Mouse (Mus musculus): ENCODE results near the gene Lpgat1. TPM values are rescaled to one million over a fixed set of nuclear protein-coding genes. Genes with fewer than 3 reads are reported as not detected.

The Lpgat1 gene
- polyA plus RNA-seq, 1 experiment from 2014 or later: 47.8 TPM

- Histone ChIP-seq H3K4me2 (replicated peaks) (no peak overlapping the region), H3K4me3 (no peak overlapping the region), H3K27ac (no peak overlapping the region), H3K27me3 (no peaks in the 10 kb centered on the region), H3K9me3 (replicated peaks) (no peaks in the 10 kb centered on the region), H3K36me3 (no peaks in the 10 kb centered on the region), H3K9ac (no peak overlapping the region), H3K4me1 (peaks cover 2% of the 10 kb centered on the region; the same call in 1 of the 2 replicates)
- 87% methylated on average over 13 of the region's 13 CpGs for WGBS
- ATAC-seq (ENCODE audit: low FRiP score): no peak
Measured at GRCm38 (mm10) chr1:191812949-191813691, 95.5 kb downstream of the Lpgat1 start.

DNA sequence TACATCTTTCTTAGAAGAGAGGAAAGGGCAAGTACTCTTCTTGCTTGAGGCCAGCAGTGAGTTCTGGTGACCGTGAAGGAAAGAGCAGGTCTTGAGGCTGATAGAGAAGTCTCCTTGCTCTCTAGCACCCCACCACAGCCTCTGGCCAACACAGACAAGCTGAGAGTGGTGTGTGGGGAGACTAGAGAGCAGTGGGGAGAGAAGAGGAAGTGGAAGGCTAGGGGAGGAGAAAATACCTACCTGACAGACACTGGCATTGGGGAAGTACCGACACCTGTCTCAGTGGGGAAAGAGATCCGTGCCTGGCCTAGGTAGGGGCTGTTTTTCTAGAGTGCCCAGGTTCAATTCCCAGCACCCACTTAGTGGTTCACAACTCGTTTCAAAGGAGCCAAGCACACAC lies 96.6 kb downstream of the Lpgat1 start:
- Histone ChIP-seq H3K4me1 (peaks cover 3% of the 10 kb centered on the region; the same call in 1 of the 2 replicates), H3K27me3 (no peaks in the 10 kb centered on the region; the same call in 1 of the 2 replicates), H3K36me3 (no peaks in the 10 kb centered on the region), H3K27ac (no peak overlapping the region), H3K4me2 (replicated peaks) (no peak overlapping the region), H3K9me3 (replicated peaks) (no peaks in the 10 kb centered on the region), H3K9ac (no peak overlapping the region), H3K4me3 (no peak overlapping the region)
- ATAC-seq (ENCODE audit: low FRiP score): no peak
- whole genome bisulfite sequencing: 73% methylated on average over 4 of the region's 4 CpGs

- 56% methylated on average over 5 of the region's 5 CpGs for WGBS
- no peak overlapping the region for H3K27ac ChIP-seq
- no peak for ATAC-seq (ENCODE audit: low FRiP score)
- H3K9ac ChIP-seq: no peak overlapping the region
- H3K36me3 ChIP-seq: no peaks in the 10 kb centered on the region
- no peaks in the 10 kb centered on the region for H3K9me3 ChIP-seq (replicated peaks)
- H3K4me1 ChIP-seq: peaks cover 3% of the 10 kb centered on the region; the same call in 1 of the 2 replicates
- no peak overlapping the region for H3K4me2 ChIP-seq (replicated peaks)
- no peak overlapping the region for H3K4me3 ChIP-seq
- no peaks in the 10 kb centered on the region; the same call in 1 of the 2 replicates for H3K27me3 ChIP-seq
Measured at GRCm38 (mm10) chr1:191814935-191815334, 97.3 kb downstream of the Lpgat1 start.

GRCm38 (mm10) chr1:191816596-191816995 lies 99.0 kb downstream of the Lpgat1 start:
- ATAC-seq (ENCODE audit: low FRiP score): no peak
- H3K36me3 ChIP-seq: no peaks in the 10 kb centered on the region
- H3K4me3 ChIP-seq: no peak overlapping the region
- no peaks in the 10 kb centered on the region; the same call in 1 of the 2 replicates for H3K27me3 ChIP-seq
- H3K27ac ChIP-seq: no peak overlapping the region
- H3K4me1 ChIP-seq: peaks cover 7% of the 10 kb centered on the region
- 77% methylated on average over 3 of the region's 3 CpGs for WGBS
- H3K9ac ChIP-seq: no peak overlapping the region
- H3K9me3 ChIP-seq (replicated peaks): no peaks in the 10 kb centered on the region
- H3K4me2 ChIP-seq (replicated peaks): no peak overlapping the region

DNA sequence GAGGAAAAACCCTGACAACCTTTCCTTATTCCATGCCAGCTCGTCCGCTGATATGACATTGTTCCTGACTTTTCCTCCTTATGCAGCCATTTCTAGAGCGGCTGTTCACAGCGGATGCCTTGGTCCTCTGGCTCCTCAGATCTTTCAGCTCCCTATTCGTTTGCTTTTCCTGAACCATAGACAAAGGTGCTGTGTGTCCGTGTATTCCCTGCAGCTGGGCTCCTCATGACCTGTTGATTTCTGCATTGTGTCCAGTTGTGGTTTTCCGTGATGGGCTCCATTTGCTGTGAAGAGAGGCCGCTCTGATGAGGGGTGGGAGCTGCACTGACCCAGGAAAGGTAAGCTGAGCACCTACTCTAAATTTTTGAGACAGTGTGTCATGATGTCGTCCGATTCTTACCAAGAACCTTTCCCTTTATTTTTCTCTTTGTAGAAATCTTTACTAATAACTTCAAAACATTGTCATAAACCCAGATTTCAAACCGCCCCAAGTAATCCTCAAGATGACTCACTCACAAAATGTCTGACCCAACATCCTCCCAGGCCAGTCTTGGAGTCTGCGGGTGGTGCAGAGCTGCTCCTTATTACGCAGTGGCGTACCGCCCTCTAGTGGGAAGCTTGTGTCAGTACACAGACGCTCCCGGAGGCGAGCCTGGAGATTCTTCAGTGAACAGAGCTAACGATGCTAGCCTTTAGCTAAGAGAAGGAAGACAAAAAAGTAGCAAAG lies 99.9 kb downstream of the Lpgat1 start:
- WGBS: 36% methylated on average over 19 of the region's 19 CpGs
- no peaks in the 10 kb centered on the region for H3K9me3 ChIP-seq (replicated peaks)
- ATAC-seq (ENCODE audit: low FRiP score): peak; percentile 57
- no peak overlapping the region for H3K9ac ChIP-seq
- no peak overlapping the region for H3K27ac ChIP-seq
- H3K4me3 ChIP-seq: no peak overlapping the region
- H3K4me2 ChIP-seq (replicated peaks): no peak overlapping the region
- no peaks in the 10 kb centered on the region; the same call in 1 of the 2 replicates for H3K27me3 ChIP-seq
- no peaks in the 10 kb centered on the region for H3K36me3 ChIP-seq
- peaks cover 15% of the 10 kb centered on the region for H3K4me1 ChIP-seq

DNA sequence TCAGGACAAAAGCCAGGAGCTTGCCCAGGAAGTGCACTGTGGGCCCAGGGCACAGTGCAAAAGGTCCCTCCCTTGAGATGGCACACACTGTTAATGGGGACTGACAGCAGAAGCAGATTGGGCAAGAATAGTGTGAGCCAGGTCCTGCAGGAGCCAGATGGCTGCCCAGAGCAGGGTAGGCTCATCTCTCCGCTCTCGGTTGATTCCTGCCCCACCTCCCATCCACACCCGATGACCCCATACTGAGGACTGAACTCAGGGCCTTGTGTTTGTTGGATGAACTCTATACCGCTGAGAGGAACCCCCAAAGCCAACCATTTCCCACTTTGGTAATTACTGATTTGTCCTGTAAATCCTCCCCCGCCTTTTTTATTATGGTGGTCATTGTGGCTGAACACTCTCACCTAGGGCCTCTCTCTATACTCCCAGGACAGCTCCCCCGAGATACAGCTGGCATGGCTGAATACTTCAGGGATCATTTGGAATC lies 100.6 kb downstream of the Lpgat1 start:
- H3K9me3 ChIP-seq (replicated peaks): no peaks in the 10 kb centered on the region
- H3K4me3 ChIP-seq: no peak overlapping the region
- H3K9ac ChIP-seq: no peak overlapping the region
- no peak overlapping the region for H3K27ac ChIP-seq
- H3K4me1 ChIP-seq: peaks cover 15% of the 10 kb centered on the region
- H3K36me3 ChIP-seq: no peaks in the 10 kb centered on the region
- no peak for ATAC-seq (ENCODE audit: low FRiP score)
- no peaks in the 10 kb centered on the region; the same call in 1 of the 2 replicates for H3K27me3 ChIP-seq
- H3K4me2 ChIP-seq (replicated peaks): no peak overlapping the region
- 44% methylated on average over 6 of the region's 6 CpGs for WGBS

DNA sequence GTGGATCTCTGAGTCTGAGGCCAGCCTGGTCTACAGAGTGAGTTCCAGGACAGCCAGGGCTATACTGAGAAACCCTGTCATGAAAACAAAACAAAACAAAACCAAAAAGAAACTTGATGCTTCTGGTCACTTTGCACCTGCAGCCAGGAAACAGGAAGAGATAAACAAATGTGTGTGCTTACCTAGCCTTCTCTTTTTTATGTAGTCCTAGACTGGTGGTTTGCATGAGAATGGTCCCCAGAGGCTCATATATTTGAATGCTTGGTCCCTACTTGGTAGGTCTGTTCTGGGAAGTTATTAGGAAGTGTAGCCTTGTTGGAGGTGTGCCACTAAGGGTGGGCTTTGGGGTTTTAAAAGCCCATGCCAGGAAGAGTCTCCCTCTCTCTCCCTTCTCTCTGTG lies 101.4 kb downstream of the Lpgat1 start:
- H3K27ac ChIP-seq: no peak overlapping the region
- H3K9ac ChIP-seq: no peak overlapping the region
- H3K4me1 ChIP-seq: peaks cover 15% of the 10 kb centered on the region
- no peak overlapping the region for H3K4me3 ChIP-seq
- H3K4me2 ChIP-seq (replicated peaks): no peak overlapping the region
- H3K36me3 ChIP-seq: no peaks in the 10 kb centered on the region
- ATAC-seq (ENCODE audit: low FRiP score): no peak
- no peaks in the 10 kb centered on the region; the same call in 1 of the 2 replicates for H3K27me3 ChIP-seq
- H3K9me3 ChIP-seq (replicated peaks): no peaks in the 10 kb centered on the region

- H3K27ac ChIP-seq: 0 out of 2 replicates have a peak overlapping the region, but pooled peaks have one; percentile 30
- no peak; the same call in 1 of the 2 replicates for ATAC-seq (ENCODE audit: low FRiP score)
- 8% methylated on average over 15 of the region's 15 CpGs for WGBS
- no peaks in the 10 kb centered on the region; the same call in 1 of the 2 replicates for H3K27me3 ChIP-seq
- peak overlapping the region; percentile 56; the same call in 1 of the 2 replicates for H3K9ac ChIP-seq
- peaks cover 15% of the 10 kb centered on the region for H3K4me1 ChIP-seq
- peak overlapping the region; percentile 93 for H3K4me2 ChIP-seq (replicated peaks)
- H3K9me3 ChIP-seq (replicated peaks): no peaks in the 10 kb centered on the region
- H3K36me3 ChIP-seq: peaks cover 13% of the 10 kb centered on the region; the same call in 1 of the 2 replicates
- peak overlapping the region; percentile 88 for H3K4me3 ChIP-seq
Measured at GRCm38 (mm10) chr1:191820951-191821325, 103.3 kb downstream of the Lpgat1 start.

DNA sequence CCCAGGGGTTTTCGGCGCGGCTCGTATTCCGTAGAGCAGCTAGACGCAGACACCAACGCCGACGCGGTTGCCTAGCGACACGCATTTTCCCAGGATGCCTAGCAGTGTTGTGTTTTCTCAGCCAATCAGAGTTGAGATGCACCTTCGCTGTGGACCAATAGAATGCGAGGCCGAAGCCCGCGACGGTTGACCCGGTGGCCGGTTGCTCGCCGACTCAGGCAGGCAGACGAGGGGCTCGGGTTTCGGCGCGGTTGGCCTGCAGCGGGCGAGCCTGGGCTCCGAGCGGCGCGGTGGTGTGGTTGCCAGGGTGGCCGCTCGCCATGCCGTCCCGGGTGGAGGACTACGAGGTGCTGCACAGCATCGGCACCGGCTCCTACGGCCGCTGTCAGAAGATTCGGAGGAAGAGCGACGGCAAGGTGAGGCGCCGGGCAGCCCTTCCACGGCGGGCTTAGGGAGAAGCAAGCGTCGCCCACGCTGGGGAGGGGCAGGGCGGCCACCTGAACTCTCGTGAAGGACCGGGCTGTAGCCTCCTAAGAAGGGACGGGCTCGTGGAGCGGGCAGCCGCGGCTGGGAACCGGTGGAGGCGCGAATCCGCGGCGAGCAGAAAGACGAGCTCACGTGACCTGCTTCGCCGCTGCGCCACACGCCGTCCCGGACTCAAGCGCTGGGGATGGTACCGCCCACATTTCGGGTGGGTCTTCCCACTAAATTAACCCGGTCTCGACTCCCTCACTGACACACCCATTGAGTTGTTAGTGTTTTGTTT lies 103.9 kb downstream of the Lpgat1 start, which contains the start of gene Nek2:
TSS of gene Nek2 (plus strand) at position 119 of the 766 bp plus-strand sequence.
- Histone ChIP-seq H3K9me3 (replicated peaks) (no peaks in the 10 kb centered on the region), H3K36me3 (peaks cover 19% of the 10 kb centered on the region), H3K9ac (peak within 1 kb of the TSS; percentile 72), H3K4me3 (peak within 1 kb of the TSS; percentile 88), H3K27ac (peak within 1 kb of the TSS; percentile 69), H3K4me1 (peaks cover 15% of the 10 kb centered on the region), H3K27me3 (no peaks in the 10 kb centered on the region; the same call in 1 of the 2 replicates), H3K4me2 (replicated peaks) (peak within 1 kb of the TSS; percentile 93)
- WGBS: under 1% methylated on average over 79 of the region's 79 CpGs
- peak; percentile 95 for ATAC-seq (ENCODE audit: low FRiP score)

GRCm38 (mm10) chr1:191829124-191829523 lies 111.5 kb downstream of the Lpgat1 start:
- H3K9ac ChIP-seq: no peak overlapping the region
- H3K27ac ChIP-seq: no peak overlapping the region
- no peaks in the 10 kb centered on the region for H3K27me3 ChIP-seq
- WGBS: 94% methylated on average over 3 of the region's 3 CpGs
- no peak overlapping the region for H3K4me3 ChIP-seq
- ATAC-seq (ENCODE audit: low FRiP score): no peak
- H3K36me3 ChIP-seq: peaks cover 56% of the 10 kb centered on the region
- no peaks in the 10 kb centered on the region for H3K9me3 ChIP-seq (replicated peaks)
- no peak overlapping the region for H3K4me2 ChIP-seq (replicated peaks)
- no peaks in the 10 kb centered on the region for H3K4me1 ChIP-seq

DNA sequence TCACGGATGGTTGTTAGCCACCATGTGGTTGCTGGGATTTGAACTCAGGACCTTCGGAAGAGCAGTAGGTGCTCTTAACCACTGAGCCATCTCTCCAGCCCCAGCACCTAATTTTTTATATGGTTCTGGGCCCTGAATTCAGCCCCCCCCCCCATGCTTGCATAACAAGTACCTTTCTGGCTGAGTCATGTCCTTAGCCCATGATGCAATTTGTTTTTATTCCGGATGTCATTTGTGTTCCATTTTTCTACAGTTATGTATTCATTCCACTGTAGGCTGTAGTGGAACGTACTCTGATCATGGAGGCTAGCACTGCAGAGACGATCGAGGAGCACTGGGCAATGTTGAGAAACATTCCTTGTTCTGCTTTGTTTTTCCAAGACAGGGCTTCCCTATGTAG lies 115.8 kb downstream of the Lpgat1 start:
- H3K9me3 ChIP-seq (replicated peaks): no peaks in the 10 kb centered on the region
- 96% methylated on average over 6 of the region's 6 CpGs for WGBS
- no peak for ATAC-seq (ENCODE audit: low FRiP score)
- no peak overlapping the region for H3K27ac ChIP-seq
- H3K9ac ChIP-seq: no peak overlapping the region
- no peaks in the 10 kb centered on the region for H3K4me1 ChIP-seq
- no peaks in the 10 kb centered on the region for H3K27me3 ChIP-seq
- H3K4me2 ChIP-seq (replicated peaks): no peak overlapping the region
- H3K4me3 ChIP-seq: no peak overlapping the region
- peaks cover 23% of the 10 kb centered on the region for H3K36me3 ChIP-seq

All from hindbrain, embryonic 12.5 days (tissue).